Mouse (Mus musculus) splenic B cell, adult 2 months (primary cell): Measurements from ENCODE around the gene Nxf1.

Experiments used
- DNase-seq: peaks from one replicate; pipeline ENCODE4 v3.0.0-alpha.2; 2011; ENCODE audit warnings: low read depth, low spot score
- H3K27me3 ChIP-seq: 2 replicates; pipeline ENCODE4 v1.6.1; 2012; ENCODE audit warnings: mild to moderate bottlenecking, low read length, moderate library complexity, mixed read lengths; ENCODE audit not compliant: control insufficient read depth, poor library complexity, insufficient read depth, severe bottlenecking
- H3K36me3 ChIP-seq: 2 replicates; pipeline ENCODE4 v1.6.1; 2012; ENCODE audit warnings: mild to moderate bottlenecking, low read length, moderate library complexity, mixed read lengths; ENCODE audit not compliant: control insufficient read depth, poor library complexity, insufficient read depth, severe bottlenecking

Gene Nxf1

GRCm38 (mm10) chr19:8736160-8736467, 20.8 kb upstream of the Nxf1 start:
- DNase-seq: no peak
- peaks cover 13% of the 10 kb centered on the region; the same call in 1 of the 2 replicates for H3K36me3 ChIP-seq

GRCm38 (mm10) chr19:8738911-8739310, 18.0 kb upstream of the Nxf1 start:
- DNase-seq: no peak
- Histone ChIP-seq H3K36me3 (peaks cover 15% of the 10 kb centered on the region; the same call in 1 of the 2 replicates), H3K27me3 (no peaks in the 10 kb centered on the region)

More at GRCm38 (mm10) chr19:8736160-8736467, 20.8 kb upstream of the Nxf1 start:
- H3K27me3 ChIP-seq: no peaks in the 10 kb centered on the region

GRCm38 (mm10) chr19:8739646-8740045, 17.2 kb upstream of the Nxf1 start:
- Histone ChIP-seq H3K36me3 (peaks cover 17% of the 10 kb centered on the region; the same call in 1 of the 2 replicates), H3K27me3 (no peaks in the 10 kb centered on the region)
- no peak for DNase-seq

- DNase-seq: no peak
- Histone ChIP-seq H3K27me3 (no peaks in the 10 kb centered on the region), H3K36me3 (peaks cover 23% of the 10 kb centered on the region; the same call in 1 of the 2 replicates)
Observed at GRCm38 (mm10) chr19:8740603-8741002, 16.3 kb upstream of the Nxf1 start, which contains the start of gene 1700092M07Rik. Gene 1700092M07Rik (plus strand): TSS chr19:8740718.

- peaks cover 24% of the 10 kb centered on the region; the same call in 1 of the 2 replicates for H3K36me3 ChIP-seq
- no peaks in the 10 kb centered on the region for H3K27me3 ChIP-seq
- DNase-seq: peak; percentile 97
Observed at GRCm38 (mm10) chr19:8741243-8741869, 15.5 kb upstream of the Nxf1 start, which contains the start of gene Stx5a. Gene Stx5a (plus strand): TSS chr19:8741413.

GRCm38 (mm10) chr19:8742176-8742575, 14.7 kb upstream of the Nxf1 start:
- no peaks in the 10 kb centered on the region for H3K27me3 ChIP-seq
- no peak for DNase-seq
- H3K36me3 ChIP-seq: peaks cover 24% of the 10 kb centered on the region; the same call in 1 of the 2 replicates

- H3K36me3 ChIP-seq: peaks cover 28% of the 10 kb centered on the region
- H3K27me3 ChIP-seq: no peaks in the 10 kb centered on the region
- DNase-seq: no peak
Observed at GRCm38 (mm10) chr19:8745382-8745781, 11.5 kb upstream of the Nxf1 start.

- Histone ChIP-seq H3K27me3 (no peaks in the 10 kb centered on the region), H3K36me3 (peaks cover 29% of the 10 kb centered on the region)
- DNase-seq: peak; percentile 29
Observed at GRCm38 (mm10) chr19:8747368-8747767, 9.5 kb upstream of the Nxf1 start.

GRCm38 (mm10) chr19:8755652-8756051, 1.2 kb upstream of the Nxf1 start:
- Histone ChIP-seq H3K36me3 (peaks cover 3% of the 10 kb centered on the region), H3K27me3 (no peaks in the 10 kb centered on the region)
- no peak for DNase-seq

GRCm38 (mm10) chr19:8757471-8757998, 662 bp downstream of the Nxf1 start:
- H3K36me3 ChIP-seq: peaks cover 1% of the 10 kb centered on the region; the same call in 1 of the 2 replicates
- DNase-seq: no peak
- no peaks in the 10 kb centered on the region for H3K27me3 ChIP-seq

- Histone ChIP-seq H3K36me3 (peaks cover 1% of the 10 kb centered on the region), H3K27me3 (no peaks in the 10 kb centered on the region)
- no peak for DNase-seq
Observed at GRCm38 (mm10) chr19:8758899-8759298, 2.0 kb downstream of the Nxf1 start.

GRCm38 (mm10) chr19:8760757-8761156, 3.9 kb downstream of the Nxf1 start:
- no peak for DNase-seq
- Histone ChIP-seq H3K27me3 (no peaks in the 10 kb centered on the region), H3K36me3 (peaks cover 16% of the 10 kb centered on the region)

- Histone ChIP-seq H3K36me3 (peaks cover 25% of the 10 kb centered on the region), H3K27me3 (no peaks in the 10 kb centered on the region)
- peak; percentile 17 for DNase-seq
Observed at GRCm38 (mm10) chr19:8763276-8763675, 6.4 kb downstream of the Nxf1 start.

- Histone ChIP-seq H3K27me3 (no peaks in the 10 kb centered on the region), H3K36me3 (peaks cover 26% of the 10 kb centered on the region)
- no peak for DNase-seq
Observed at GRCm38 (mm10) chr19:8765562-8765961, 8.7 kb downstream of the Nxf1 start.

GRCm38 (mm10) chr19:8770567-8771270, 13.8 kb downstream of the Nxf1 start, which contains the start of gene Tmem223:
Gene Tmem223 (plus strand): TSS chr19:8770996.
- H3K27me3 ChIP-seq: no peaks in the 10 kb centered on the region
- H3K36me3 ChIP-seq: peaks cover 10% of the 10 kb centered on the region; the same call in 1 of the 2 replicates
- DNase-seq: peak; percentile 84
